Mouse (Mus musculus): Measurements from ENCODE around the gene Wnt3a.

GRCm38 (mm10) chr11:59262308-59262707, 28.2 kb downstream of the Wnt3a start:
- TF ChIP-seq POLR2A (IDR thresholded peaks at IDR 0.05; ENCODE audit: control insufficient read depth, extremely low read depth, insufficient read depth, low read length, poor library complexity) (no peak), CTCF (IDR thresholded peaks at IDR 0.05; ENCODE audit: borderline replicate concordance, control insufficient read depth, extremely low read depth, insufficient read depth, low read length, poor library complexity) (no peak)

Data from thymus, adult 2 months (tissue).